Mouse (Mus musculus) heart, embryonic 13.5 days (tissue): Measurements from ENCODE around the gene Smim24. TPM values are rescaled to one million over a fixed set of nuclear protein-coding genes. Genes with fewer than 3 reads are reported as not detected.

Experiments used
- ATAC-seq: fragments of 200-750 bp; cut with Nextera tagmentation; 2 replicates; pipeline ENCODE4 v1.8.0; 2017; ENCODE audit warnings: moderate TSS enrichment; ENCODE audit not compliant: insufficient number of reproducible peaks, low FRiP score, low TSS enrichment; ENCODE audit errors: extremely low read depth
- H3K27ac ChIP-seq: fragments of 300-500 bp; sonication (generic); replicated peaks from 2 replicates; pipeline ENCODE4 v1.5.1; 2015; ENCODE audit warnings: moderate library complexity, mild to moderate bottlenecking, inconsistent platforms
- H3K27me3 ChIP-seq: fragments of 300-500 bp; sonication (generic); replicated peaks from 2 replicates; pipeline ENCODE4 v1.6.1; 2015; ENCODE audit warnings: mild to moderate bottlenecking, inconsistent platforms
- H3K36me3 ChIP-seq: fragments of 300-500 bp; sonication (generic); 2 replicates; pipeline ENCODE4 v1.6.1; 2015; ENCODE audit warnings: mild to moderate bottlenecking, inconsistent platforms
- H3K4me1 ChIP-seq: fragments of 300-500 bp; sonication (generic); 2 replicates; pipeline ENCODE4 v1.6.1; 2015; ENCODE audit warnings: inconsistent platforms
- H3K4me2 ChIP-seq: fragments of 300-500 bp; sonication (generic); 2 replicates; pipeline ENCODE4 v1.6.1; 2015; ENCODE audit warnings: inconsistent platforms, mild to moderate bottlenecking, moderate library complexity
- H3K4me3 ChIP-seq: fragments of 300-500 bp; sonication (generic); 2 replicates; pipeline ENCODE4 v1.5.1; 2015; ENCODE audit warnings: moderate library complexity, mild to moderate bottlenecking, inconsistent platforms
- H3K9ac ChIP-seq: fragments of 300-500 bp; sonication (generic); 2 replicates; pipeline ENCODE4 v1.6.1; 2015; ENCODE audit warnings: inconsistent platforms, mild to moderate bottlenecking, moderate library complexity
- H3K9me3 ChIP-seq: fragments of 300-500 bp; sonication (generic); 2 replicates; pipeline ENCODE4 v1.6.1; 2016; ENCODE audit warnings: inconsistent platforms
- WGBS: fragments of 180-500 bp; shearing (Covaris S2); methylation state at CpG from one replicate; pipeline ENCODE4 v1.1.7; 2015; ENCODE audit warnings: mixed read lengths; 5-methylcytosine and 5-hydroxymethylcytosine counted together
- polyA plus RNA-seq: library from polyadenylated mRNA; unstranded; fragments of >200 nt; fragmentation: Nextera tagmentation; extraction: Ambion mirVana; gene quantifications from 2 replicates; pipeline ENCODE4 v1.2.1, GENCODE M21; 2015

Smim24 gene
- polyA plus RNA-seq, 1 experiment from 2014 or later: 2.7 TPM

DNA sequence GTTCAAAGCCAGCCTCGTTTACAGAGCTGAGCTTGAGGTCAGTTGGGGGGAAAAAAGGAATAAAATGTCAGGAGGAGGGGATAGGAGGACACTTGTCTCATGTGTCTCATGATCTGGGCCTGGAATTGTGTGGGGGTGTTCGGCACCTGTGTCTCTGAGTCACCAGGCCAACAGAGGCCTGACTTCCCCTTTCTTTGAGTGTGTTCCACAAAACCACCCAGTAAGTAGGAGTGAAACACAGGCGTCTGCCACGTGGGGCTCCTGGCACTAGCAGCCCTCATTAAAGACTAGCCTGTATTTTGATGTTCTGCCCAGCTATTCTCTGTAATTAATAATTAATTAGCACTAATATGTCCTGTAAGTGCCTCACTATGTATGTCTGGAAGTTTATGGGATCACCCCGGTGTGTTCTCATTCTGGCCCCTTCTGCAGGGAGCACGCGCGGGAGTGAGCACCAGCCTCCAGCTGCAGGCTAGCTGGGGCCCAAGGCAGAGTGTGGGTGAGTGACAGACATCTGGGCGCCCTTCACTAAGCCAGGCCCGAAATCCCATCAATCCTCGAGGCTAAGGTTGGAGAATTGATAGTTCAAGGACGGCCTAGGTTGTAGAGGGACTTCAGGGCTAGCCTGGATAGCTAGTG, 36.4 kb upstream of the Smim24 start:
- H3K4me3 ChIP-seq: peak overlapping the region; percentile 92
- H3K27ac ChIP-seq: no peak overlapping the region
- WGBS: 49% methylated on average over 12 of the region's 12 CpGs
- peak overlapping the region; percentile 28 for H3K9ac ChIP-seq
- H3K36me3 ChIP-seq: peaks cover 7% of the 10 kb centered on the region
- ATAC-seq: no peak
- H3K9me3 ChIP-seq: no peaks in the 10 kb centered on the region
- peaks cover 51% of the 10 kb centered on the region for H3K4me1 ChIP-seq
- H3K4me2 ChIP-seq: peak overlapping the region; percentile 99
- no peaks in the 10 kb centered on the region for H3K27me3 ChIP-seq

- ATAC-seq: peak; percentile 83
- Histone ChIP-seq H3K9me3 (no peaks in the 10 kb centered on the region), H3K4me2 (peak within 1 kb of the TSS; percentile 99), H3K4me3 (peak within 1 kb of the TSS; percentile 92), H3K36me3 (peaks cover 14% of the 10 kb centered on the region), H3K9ac (peak within 1 kb of the TSS; percentile 96), H3K4me1 (peaks cover 54% of the 10 kb centered on the region), H3K27me3 (no peaks in the 10 kb centered on the region), H3K27ac (peak within 1 kb of the TSS; percentile 70)
- WGBS: 2% methylated on average over 79 of the region's 79 CpGs
Observed at GRCm38 (mm10) chr10:81356991-81357844, 35.6 kb upstream of the Smim24 start, which contains the start of gene Mfsd12. Mfsd12 (plus strand) TSS chr10:81357491.

DNA sequence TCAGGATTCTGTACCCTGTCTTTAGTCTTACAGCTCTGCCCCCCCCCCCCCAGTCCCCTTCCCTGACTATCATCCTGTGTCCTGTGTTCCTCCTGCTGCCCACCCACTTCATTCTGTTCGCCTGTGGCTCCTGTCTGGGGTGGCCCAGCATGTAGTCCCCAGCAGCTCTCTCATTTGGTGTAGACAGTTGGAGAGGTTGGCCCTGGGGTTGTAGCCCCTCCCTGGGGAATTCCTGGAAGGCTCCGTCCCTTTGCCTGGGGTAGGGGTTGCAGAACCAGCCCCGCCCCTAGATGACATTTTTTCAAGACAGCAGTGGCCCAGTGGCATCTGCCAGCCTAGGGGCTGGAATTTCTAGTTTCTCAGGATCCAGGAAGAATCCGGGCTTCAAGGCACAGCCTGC, 34.6 kb upstream of the Smim24 start:
- Histone ChIP-seq H3K4me3 (peak overlapping the region; percentile 92), H3K27me3 (no peaks in the 10 kb centered on the region), H3K27ac (peak overlapping the region; percentile 70), H3K4me2 (peak overlapping the region; percentile 99), H3K9ac (peak overlapping the region; percentile 96), H3K9me3 (no peaks in the 10 kb centered on the region), H3K36me3 (peaks cover 18% of the 10 kb centered on the region), H3K4me1 (peaks cover 63% of the 10 kb centered on the region)
- no peak for ATAC-seq
- 19% methylated on average over 4 of the region's 4 CpGs for WGBS

- H3K27me3 ChIP-seq: no peaks in the 10 kb centered on the region; the same call in 1 of the 2 replicates
- 48% methylated on average over 1 of the region's 1 CpGs for WGBS
- ATAC-seq: no peak
- peaks cover 70% of the 10 kb centered on the region for H3K4me1 ChIP-seq
- peaks cover 18% of the 10 kb centered on the region for H3K36me3 ChIP-seq
- no peaks in the 10 kb centered on the region for H3K9me3 ChIP-seq
- H3K4me3 ChIP-seq: peak overlapping the region; percentile 92
- peak overlapping the region; percentile 70 for H3K27ac ChIP-seq
- peak overlapping the region; percentile 96 for H3K9ac ChIP-seq
- peak overlapping the region; percentile 99 for H3K4me2 ChIP-seq
Observed at GRCm38 (mm10) chr10:81358841-81359240, 34.0 kb upstream of the Smim24 start.

DNA sequence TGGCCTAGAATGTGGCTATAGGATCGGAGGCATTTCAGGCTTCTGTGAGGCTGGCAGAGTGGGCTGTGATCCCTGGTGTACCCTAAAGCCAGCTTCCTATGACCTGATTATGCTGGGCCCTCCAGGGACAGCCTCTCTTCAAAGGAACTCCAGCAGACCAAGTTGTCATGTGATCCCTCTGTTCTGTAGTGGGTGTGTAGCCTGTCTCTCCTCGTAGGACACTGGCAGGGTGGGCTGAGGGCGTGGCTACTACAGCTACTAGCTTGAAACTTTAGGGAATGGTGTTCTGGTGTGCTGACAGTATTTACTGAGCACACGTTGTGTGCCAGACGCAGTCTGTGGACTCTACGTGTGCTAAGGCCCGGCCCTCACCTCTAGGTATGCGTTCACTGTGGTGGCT, 32.1 kb upstream of the Smim24 start:
- ATAC-seq: no peak
- Histone ChIP-seq H3K27ac (peak overlapping the region; percentile 61), H3K4me2 (peak overlapping the region; percentile 21; the same call in 1 of the 2 replicates), H3K4me1 (peaks cover 89% of the 10 kb centered on the region), H3K27me3 (peaks cover 7% of the 10 kb centered on the region; the same call in 1 of the 2 replicates), H3K36me3 (peaks cover 18% of the 10 kb centered on the region), H3K9ac (peak overlapping the region; percentile 60), H3K9me3 (no peaks in the 10 kb centered on the region), H3K4me3 (no peak overlapping the region)
- WGBS: 66% methylated on average over 8 of the region's 8 CpGs

DNA sequence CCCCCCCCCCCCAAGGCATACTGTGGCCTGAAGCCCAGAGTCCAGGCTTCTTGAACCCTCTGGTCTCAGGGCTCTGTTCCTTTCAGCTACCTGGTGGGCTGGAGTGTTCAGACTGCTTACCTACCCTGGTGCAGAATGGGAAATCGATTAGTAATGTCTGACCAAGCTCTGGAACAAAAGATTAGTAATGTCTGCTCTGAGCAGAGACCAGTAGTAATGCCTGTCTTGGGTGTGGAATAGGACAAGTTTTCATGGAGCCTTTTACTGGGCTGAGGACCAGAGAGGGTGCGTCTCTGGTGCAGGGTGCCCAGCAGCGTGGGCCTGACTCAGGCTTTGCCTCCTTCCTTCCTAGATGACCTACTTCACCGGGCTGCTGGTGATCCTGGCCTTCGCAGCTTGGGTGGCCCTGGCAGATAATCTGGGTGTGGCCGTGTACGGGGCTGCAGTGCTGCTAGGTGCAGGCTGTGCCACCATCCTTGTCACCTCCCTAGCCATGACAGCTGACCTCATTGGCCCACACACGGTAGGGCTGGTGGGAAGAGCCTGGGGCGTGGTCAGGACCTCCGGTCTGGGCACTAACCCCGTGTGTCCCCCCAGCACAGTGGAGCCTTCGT, 30.4 kb upstream of the Smim24 start:
- Histone ChIP-seq H3K9me3 (no peaks in the 10 kb centered on the region), H3K27me3 (peaks cover 7% of the 10 kb centered on the region; the same call in 1 of the 2 replicates), H3K4me3 (peak overlapping the region; percentile 52; the same call in 1 of the 2 replicates), H3K4me2 (peak overlapping the region; percentile 81), H3K4me1 (peaks cover 97% of the 10 kb centered on the region), H3K27ac (peak overlapping the region; percentile 96), H3K9ac (peak overlapping the region; percentile 83), H3K36me3 (peaks cover 32% of the 10 kb centered on the region)
- no peak for ATAC-seq
- whole genome bisulfite sequencing: 30% methylated on average over 12 of the region's 12 CpGs

- no peaks in the 10 kb centered on the region for H3K9me3 ChIP-seq
- peaks cover 7% of the 10 kb centered on the region; the same call in 1 of the 2 replicates for H3K27me3 ChIP-seq
- H3K4me3 ChIP-seq: peak overlapping the region; percentile 52
- peak overlapping the region; percentile 81 for H3K4me2 ChIP-seq
- H3K9ac ChIP-seq: peak overlapping the region; percentile 83
- peak overlapping the region; percentile 96 for H3K27ac ChIP-seq
- H3K36me3 ChIP-seq: peaks cover 45% of the 10 kb centered on the region
- WGBS: 5% methylated on average over 54 of the region's 54 CpGs
- peak; percentile 49; the same call in 1 of the 2 replicates for ATAC-seq
- H3K4me1 ChIP-seq: peaks cover 86% of the 10 kb centered on the region
Observed at GRCm38 (mm10) chr10:81363436-81364346, 29.2 kb upstream of the Smim24 start.

- Histone ChIP-seq H3K9ac (peak overlapping the region; percentile 83), H3K4me1 (peaks cover 76% of the 10 kb centered on the region), H3K9me3 (no peaks in the 10 kb centered on the region), H3K4me2 (peak overlapping the region; percentile 81), H3K27me3 (peaks cover 7% of the 10 kb centered on the region; the same call in 1 of the 2 replicates), H3K27ac (peak overlapping the region; percentile 32; the same call in 1 of the 2 replicates), H3K4me3 (peak overlapping the region; percentile 52), H3K36me3 (peaks cover 54% of the 10 kb centered on the region)
- no peak for ATAC-seq
- 18% methylated on average over 28 of the region's 28 CpGs for WGBS
Observed at GRCm38 (mm10) chr10:81364666-81365065, 28.2 kb upstream of the Smim24 start.

DNA sequence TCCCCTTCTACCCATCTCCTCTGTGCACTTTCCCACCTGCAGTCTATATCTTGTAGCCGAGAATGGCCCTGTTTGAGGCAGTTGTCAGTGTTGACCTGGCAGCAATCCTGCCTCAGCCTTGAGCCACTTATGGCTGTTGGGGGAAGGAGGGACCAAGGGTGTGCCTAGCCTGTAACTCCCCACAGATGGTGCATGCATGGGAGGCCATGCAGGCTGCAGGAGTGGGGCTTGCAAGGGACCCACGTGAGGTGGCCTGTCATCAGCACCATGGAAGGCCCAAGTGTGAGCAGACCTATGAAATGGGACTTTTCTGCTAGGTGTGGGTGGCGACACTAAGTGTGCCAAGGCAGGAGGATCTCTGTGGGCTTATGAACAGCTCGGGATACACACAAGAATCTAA, 27.8 kb upstream of the Smim24 start:
- Histone ChIP-seq H3K4me3 (peak overlapping the region; percentile 52), H3K4me2 (peak overlapping the region; percentile 81), H3K9me3 (no peaks in the 10 kb centered on the region), H3K36me3 (peaks cover 58% of the 10 kb centered on the region), H3K27ac (peak overlapping the region; percentile 32; the same call in 1 of the 2 replicates), H3K4me1 (peaks cover 72% of the 10 kb centered on the region), H3K9ac (peak overlapping the region; percentile 83), H3K27me3 (peaks cover 7% of the 10 kb centered on the region; the same call in 1 of the 2 replicates)
- no peak for ATAC-seq
- WGBS: 35% methylated on average over 4 of the region's 4 CpGs
